8 mouse cellular contexts compared by ENCODE assay signal in the genomic region with DNA sequence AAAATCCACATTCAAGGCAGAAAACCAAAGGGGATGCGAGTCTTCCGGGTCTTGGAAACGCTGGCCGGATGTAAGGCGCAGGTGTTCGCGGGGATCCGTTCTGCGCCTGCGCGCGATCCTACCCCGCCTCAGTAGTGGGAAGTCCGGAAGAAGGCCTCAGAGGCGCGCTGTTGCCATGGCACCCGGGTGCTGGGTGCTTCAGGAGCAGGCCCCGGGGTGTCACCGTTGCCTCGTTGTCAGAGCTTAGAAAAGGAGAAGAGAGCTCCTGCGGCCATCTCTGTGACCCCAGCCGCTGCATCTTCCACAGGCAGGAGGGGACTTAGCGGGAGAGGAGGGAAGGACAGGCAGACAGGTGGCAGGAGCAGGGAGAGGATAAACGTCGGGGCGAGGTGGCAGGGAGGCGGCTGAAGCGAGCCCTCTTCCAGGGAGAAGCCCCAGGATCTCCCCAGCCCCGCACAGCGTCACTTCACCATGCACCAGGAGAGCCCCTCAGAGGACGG. TPM values are rescaled to one million over a fixed set of nuclear protein-coding genes. Genes with fewer than 3 reads are reported as not detected.
DNase-seq lines count a peak whose midpoint lies in the region; ATAC-seq lines count a peak whose summit lies in the region.

A gene (plus strand): TSS at position 131 of the 500 bp plus-strand sequence.

- H3K4me2 ChIP-seq in hindbrain, embryonic 12.5 days (replicated peaks): peak within 1 kb of the TSS; percentile 65

- peak within 1 kb of the TSS; percentile 63 for H3K4me3 ChIP-seq in hindbrain, embryonic 12.5 days

- peak; percentile 100 for ATAC-seq in hindbrain, embryonic 12.5 days (ENCODE audit: low FRiP score)

- H3K4me1 ChIP-seq in hindbrain, embryonic 12.5 days: peaks cover 3% of the 10 kb centered on the region; the same call in 1 of the 2 replicates

- peak within 1 kb of the TSS; percentile 67 for H3K9ac ChIP-seq in hindbrain, embryonic 12.5 days

- DNase-seq in Muller cell, postnatal 12 days (ENCODE audit: inconsistent ontology term): peak; percentile 95
- DNase-seq in cerebellum, adult 9-11 months: peak; percentile 96
- peak; percentile 93 to 96 for DNase-seq in frontal cortex, adult 2 months (ENCODE audit: extremely low spot score in 1 of 2, low spot score in 1 of 2)
- peak; percentile 91 to 95 for DNase-seq in layer of hippocampus, postnatal 14 days (ENCODE audit: low spot score in 2 of 2)
- DNase-seq in lung, postnatal 14 days: peak; percentile 93
- DNase-seq in retina, adult 2 months (ENCODE audit: low read depth, low spot score): peak; percentile 86
- peak; percentile 97 to 99 for DNase-seq in thymus, postnatal 36 days

- no peaks in the 10 kb centered on the region for H3K36me3 ChIP-seq in hindbrain, embryonic 12.5 days

- under 1% methylated on average over 31 of the region's 31 CpGs for WGBS in hindbrain, embryonic 12.5 days

- H3K27me3 ChIP-seq in hindbrain, embryonic 12.5 days: peaks cover 5% of the 10 kb centered on the region; the same call in 1 of the 2 replicates

- no peaks in the 10 kb centered on the region for H3K9me3 ChIP-seq in hindbrain, embryonic 12.5 days (replicated peaks)

- peak within 1 kb of the TSS; percentile 73 for H3K27ac ChIP-seq in hindbrain, embryonic 12.5 days

RNA-seq across cellular contexts. Expression of the gene that starts here (rescaled TPM):
- polyA plus RNA-seq in frontal cortex, adult 2 months (2012; rRNA removed): 22.1 and 22.8 TPM in 2 replicates
- polyA plus RNA-seq in hindbrain, embryonic 12.5 days (2016; fragmentation: Nextera tagmentation; extraction: Ambion mirVana): 15.3 and 19.2 TPM in 2 replicates
- total RNA-seq in layer of hippocampus, postnatal 14 days (2021): 10 to 100 TPM; 18.7 to 19.8 TPM

Comparison
In these comparisons a context has a peak if more than half of its experiments do, and no peak if none do; other contexts are left out.
1. Peak in every context shown above with its lines: DNase-seq, ATAC-seq, H3K4me3 ChIP-seq and H3K27ac ChIP-seq.